Mouse (Mus musculus) heart, embryonic 15.5 days (tissue): ENCODE data around the gene Zc3h8. TPM values are rescaled to one million over a fixed set of nuclear protein-coding genes. Genes with fewer than 3 reads are reported as not detected.
A peak's percentile ranks its signal among the peaks of the same experiment; 100 is the strongest.

Source experiments
- ATAC-seq: fragments of 200-750 bp; cut with Nextera tagmentation; replicated peaks from 2 replicates; pipeline ENCODE4 v1.8.0; 2017; ENCODE audit warnings: low read depth, moderate TSS enrichment; ENCODE audit not compliant: insufficient number of reproducible peaks, insufficient read depth, low FRiP score
- H3K27ac ChIP-seq: fragments of 300-500 bp; sonication (generic); 2 replicates; pipeline ENCODE4 v1.5.1; 2015; ENCODE audit warnings: mild to moderate bottlenecking, inconsistent platforms
- H3K27me3 ChIP-seq: fragments of 300-500 bp; sonication (generic); 2 replicates; pipeline ENCODE4 v1.6.1; 2015; ENCODE audit warnings: inconsistent platforms
- H3K36me3 ChIP-seq: fragments of 300-500 bp; sonication (generic); 2 replicates; pipeline ENCODE4 v1.6.1; 2015; ENCODE audit warnings: mild to moderate bottlenecking, inconsistent platforms
- H3K4me1 ChIP-seq: fragments of 300-500 bp; sonication (generic); replicated peaks from 2 replicates; pipeline ENCODE4 v1.6.1; 2015; ENCODE audit warnings: inconsistent platforms
- H3K4me2 ChIP-seq: fragments of 300-500 bp; sonication (generic); 2 replicates; pipeline ENCODE4 v1.6.1; 2015; ENCODE audit warnings: inconsistent platforms, mild to moderate bottlenecking, moderate library complexity
- H3K4me3 ChIP-seq: fragments of 300-500 bp; sonication (generic); 2 replicates; pipeline ENCODE4 v1.5.1; 2015; ENCODE audit warnings: mild to moderate bottlenecking, inconsistent platforms
- H3K9ac ChIP-seq: fragments of 300-500 bp; sonication (generic); 2 replicates; pipeline ENCODE4 v1.6.1; 2015; ENCODE audit warnings: mild to moderate bottlenecking, inconsistent platforms
- H3K9me3 ChIP-seq: fragments of 300-500 bp; sonication (generic); replicated peaks from 2 replicates; pipeline ENCODE4 v1.6.1; 2016; ENCODE audit warnings: inconsistent platforms
- WGBS: fragments of 180-500 bp; shearing (Covaris S2); methylation state at CpG from one replicate; pipeline ENCODE4 v1.1.7; 2015; ENCODE audit warnings: mixed read lengths; 5-methylcytosine and 5-hydroxymethylcytosine counted together
- polyA plus RNA-seq: library from polyadenylated mRNA; unstranded; fragments of >200 nt; fragmentation: Nextera tagmentation; extraction: Ambion mirVana; gene quantifications from 2 replicates; pipeline ENCODE4 v1.2.1, GENCODE M21; 2015

Gene Zc3h8
- polyA plus RNA-seq, 1 experiment from 2014 or later: 5.6 TPM

DNA sequence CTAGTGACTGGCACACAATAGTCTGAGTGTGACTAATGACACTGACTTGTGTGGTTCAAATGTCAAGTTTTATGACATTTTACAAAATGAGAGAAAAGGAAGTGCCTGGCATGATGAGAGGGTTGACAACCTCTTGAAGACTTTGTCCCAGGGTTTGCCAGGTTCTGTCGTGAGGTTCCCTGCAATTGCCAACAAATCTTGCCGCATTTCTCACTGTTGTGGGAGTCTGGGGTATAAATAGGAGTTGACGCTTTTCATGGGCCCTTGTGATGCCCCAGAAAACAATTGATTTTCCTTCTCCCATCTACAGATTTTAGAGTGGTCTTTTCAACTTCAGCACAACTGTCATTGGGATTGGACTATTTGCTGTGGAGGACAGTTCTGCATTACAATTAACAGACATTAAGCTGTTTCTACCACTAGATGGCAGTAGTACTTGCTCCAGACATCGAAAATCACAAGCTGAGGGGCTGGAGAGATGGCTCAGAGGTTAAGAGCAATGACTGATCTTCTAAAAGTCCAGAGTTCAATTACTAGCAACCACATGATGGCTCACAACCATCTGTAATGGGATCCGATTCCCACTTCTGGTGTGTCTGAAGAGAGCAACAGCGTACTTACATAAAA lies 4.2 kb upstream of the Zc3h8 start:
- no peak overlapping the region for H3K4me2 ChIP-seq
- H3K9ac ChIP-seq: no peak overlapping the region
- H3K9me3 ChIP-seq: no peaks in the 10 kb centered on the region
- H3K27ac ChIP-seq: no peak overlapping the region
- no peak overlapping the region for H3K4me3 ChIP-seq
- no peaks in the 10 kb centered on the region for H3K27me3 ChIP-seq
- ATAC-seq: no peak
- H3K36me3 ChIP-seq: no peaks in the 10 kb centered on the region
- WGBS: 36% methylated on average over 6 of the region's 6 CpGs
- no peaks in the 10 kb centered on the region; the same call in 1 of the 2 replicates for H3K4me1 ChIP-seq

DNA sequence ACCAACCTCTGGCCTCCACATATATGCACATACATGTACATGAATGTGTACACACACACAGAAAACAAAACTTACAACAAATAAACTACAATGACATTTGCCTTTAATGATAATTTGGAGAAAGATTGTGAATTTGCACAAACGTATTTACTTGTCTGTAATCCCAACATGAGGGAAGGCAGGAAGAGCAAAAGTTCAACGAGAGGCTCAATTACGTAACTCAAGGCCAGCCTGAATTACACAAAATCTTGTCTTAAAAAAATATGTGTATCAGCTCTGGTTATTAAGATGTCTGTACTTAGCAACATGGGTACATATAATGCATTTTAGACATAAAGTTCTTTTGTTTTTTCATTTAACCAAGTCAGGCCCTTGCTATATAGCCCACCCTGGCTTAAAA lies 7.6 kb downstream of the Zc3h8 start:
- 84% methylated on average over 3 of the region's 3 CpGs for WGBS
- H3K27me3 ChIP-seq: no peaks in the 10 kb centered on the region
- no peak overlapping the region for H3K4me3 ChIP-seq
- ATAC-seq: no peak
- no peaks in the 10 kb centered on the region for H3K4me1 ChIP-seq
- H3K27ac ChIP-seq: no peak overlapping the region
- H3K4me2 ChIP-seq: no peak overlapping the region
- no peaks in the 10 kb centered on the region for H3K9me3 ChIP-seq
- H3K36me3 ChIP-seq: peaks cover 5% of the 10 kb centered on the region; the same call in 1 of the 2 replicates
- no peak overlapping the region for H3K9ac ChIP-seq

DNA sequence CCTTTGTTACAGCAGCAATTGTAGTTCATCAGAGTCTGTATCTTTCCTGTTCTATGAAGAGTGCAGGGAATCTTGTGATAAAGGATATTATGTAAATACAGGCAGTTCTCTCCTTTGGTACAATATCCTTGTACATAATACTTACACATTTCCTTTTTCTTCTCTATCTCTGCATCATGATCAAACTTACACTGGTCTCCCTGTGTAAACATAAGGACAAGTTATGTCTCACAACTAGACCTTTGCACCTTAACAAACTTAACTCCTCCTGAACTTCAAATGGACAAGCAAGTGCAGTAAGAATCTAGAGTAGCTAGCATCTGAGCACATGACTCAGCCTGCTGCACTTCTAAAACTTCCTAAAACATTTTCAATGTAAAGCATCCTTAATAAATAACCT lies 13.2 kb downstream of the Zc3h8 start:
- Histone ChIP-seq H3K27me3 (no peaks in the 10 kb centered on the region), H3K4me2 (no peak overlapping the region), H3K4me1 (no peaks in the 10 kb centered on the region), H3K27ac (no peak overlapping the region), H3K9me3 (no peaks in the 10 kb centered on the region), H3K4me3 (no peak overlapping the region), H3K9ac (no peak overlapping the region), H3K36me3 (peaks cover 20% of the 10 kb centered on the region)
- ATAC-seq: no peak

DNA sequence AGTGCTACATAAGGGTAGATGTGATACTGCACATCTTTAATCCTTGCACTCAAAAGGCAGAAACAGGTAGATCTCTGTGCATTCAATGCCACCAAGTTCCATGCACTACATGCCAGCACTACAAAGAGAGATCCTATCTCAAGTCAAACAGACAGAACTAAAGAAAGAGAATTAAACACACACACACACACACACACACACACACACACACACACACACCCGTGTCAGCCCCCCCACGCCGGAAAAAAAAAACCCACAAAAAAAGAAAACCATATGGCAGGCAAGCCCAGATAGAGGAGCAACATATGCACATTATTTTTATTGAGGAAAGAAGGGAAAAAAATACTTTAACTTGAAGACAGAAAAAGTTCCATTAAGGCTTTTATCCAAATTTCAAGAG lies 15.4 kb downstream of the Zc3h8 start:
- Histone ChIP-seq H3K36me3 (peaks cover 16% of the 10 kb centered on the region), H3K27ac (no peak overlapping the region), H3K4me3 (no peak overlapping the region), H3K4me2 (no peak overlapping the region), H3K4me1 (no peaks in the 10 kb centered on the region), H3K27me3 (no peaks in the 10 kb centered on the region), H3K9me3 (no peaks in the 10 kb centered on the region), H3K9ac (no peak overlapping the region)
- 67% methylated on average over 3 of the region's 3 CpGs for WGBS
- ATAC-seq: no peak

DNA sequence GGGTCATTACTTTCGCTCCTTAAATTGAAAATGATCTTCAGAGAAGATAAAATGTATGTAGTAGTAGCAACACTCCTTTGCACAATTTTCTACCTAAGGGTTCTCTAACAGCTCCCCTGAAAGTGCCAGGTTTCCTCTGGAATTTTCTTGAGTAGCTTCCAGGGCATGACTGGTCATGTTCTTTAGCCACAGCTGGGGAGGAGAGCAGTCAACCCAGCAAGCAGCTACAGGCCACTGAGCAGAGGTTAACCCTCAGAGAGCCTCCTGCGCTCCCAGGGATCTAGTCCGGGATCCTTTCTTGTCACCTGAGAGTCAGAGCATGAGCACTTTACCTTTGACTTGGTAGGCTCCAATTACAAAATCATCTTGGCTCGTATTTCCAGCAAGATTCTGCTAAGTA lies 19.1 kb downstream of the Zc3h8 start:
- H3K27me3 ChIP-seq: no peaks in the 10 kb centered on the region
- no peak for ATAC-seq
- H3K27ac ChIP-seq: no peak overlapping the region
- H3K9me3 ChIP-seq: no peaks in the 10 kb centered on the region
- no peak overlapping the region for H3K9ac ChIP-seq
- H3K36me3 ChIP-seq: peaks cover 9% of the 10 kb centered on the region
- H3K4me3 ChIP-seq: no peak overlapping the region
- WGBS: 92% methylated on average over 4 of the region's 4 CpGs
- no peak overlapping the region for H3K4me2 ChIP-seq
- no peaks in the 10 kb centered on the region for H3K4me1 ChIP-seq

DNA sequence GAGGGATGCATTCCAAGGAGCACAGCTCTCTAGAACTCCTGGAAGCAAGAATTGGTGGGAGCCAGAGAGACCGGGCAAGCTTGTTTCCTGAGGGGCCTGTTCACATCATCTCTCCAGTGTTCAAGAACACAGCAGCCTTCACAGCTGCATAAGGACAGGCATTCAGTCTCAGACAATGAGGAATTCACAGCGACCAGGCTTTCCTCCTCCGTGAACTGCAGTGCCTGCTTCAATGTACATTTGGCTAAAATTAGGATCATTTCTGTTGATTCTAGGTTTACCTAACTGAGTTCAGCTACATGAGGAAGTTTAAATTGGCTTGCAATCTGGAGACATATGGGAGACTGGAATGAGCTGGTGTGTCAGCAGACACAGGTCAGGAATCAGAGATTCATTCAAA lies 27.3 kb downstream of the Zc3h8 start:
- ATAC-seq: no peak
- no peaks in the 10 kb centered on the region for H3K9me3 ChIP-seq
- no peaks in the 10 kb centered on the region for H3K36me3 ChIP-seq
- H3K27me3 ChIP-seq: no peaks in the 10 kb centered on the region
- no peaks in the 10 kb centered on the region for H3K4me1 ChIP-seq
- no peak overlapping the region for H3K4me3 ChIP-seq
- no peak overlapping the region for H3K9ac ChIP-seq
- 54% methylated on average over 3 of the region's 3 CpGs for WGBS
- no peak overlapping the region for H3K4me2 ChIP-seq
- H3K27ac ChIP-seq: no peak overlapping the region

DNA sequence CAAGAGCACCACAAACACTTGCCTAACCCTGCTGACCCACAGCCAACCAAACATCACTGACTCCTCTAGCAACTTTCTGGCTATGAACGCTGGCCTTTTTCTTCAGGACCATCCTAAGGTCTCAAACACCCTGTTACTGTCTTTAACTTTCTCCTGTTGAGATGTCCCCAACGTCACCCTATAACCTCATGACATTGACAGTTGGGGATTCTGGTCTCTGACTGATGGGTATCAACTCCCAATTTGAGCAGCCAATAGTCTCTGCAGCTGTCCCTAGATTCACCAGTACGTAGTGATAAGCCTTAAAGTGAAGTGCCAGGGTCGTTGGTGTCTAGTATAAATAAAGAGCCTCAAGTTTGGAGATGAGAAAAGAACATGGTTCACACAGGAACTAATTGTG lies 28.9 kb downstream of the Zc3h8 start:
- Histone ChIP-seq H3K4me3 (no peak overlapping the region), H3K4me1 (no peaks in the 10 kb centered on the region), H3K27me3 (no peaks in the 10 kb centered on the region), H3K9ac (no peak overlapping the region), H3K36me3 (no peaks in the 10 kb centered on the region), H3K27ac (no peak overlapping the region), H3K4me2 (no peak overlapping the region), H3K9me3 (no peaks in the 10 kb centered on the region)
- no peak for ATAC-seq
- WGBS: 69% methylated on average over 4 of the region's 4 CpGs

DNA sequence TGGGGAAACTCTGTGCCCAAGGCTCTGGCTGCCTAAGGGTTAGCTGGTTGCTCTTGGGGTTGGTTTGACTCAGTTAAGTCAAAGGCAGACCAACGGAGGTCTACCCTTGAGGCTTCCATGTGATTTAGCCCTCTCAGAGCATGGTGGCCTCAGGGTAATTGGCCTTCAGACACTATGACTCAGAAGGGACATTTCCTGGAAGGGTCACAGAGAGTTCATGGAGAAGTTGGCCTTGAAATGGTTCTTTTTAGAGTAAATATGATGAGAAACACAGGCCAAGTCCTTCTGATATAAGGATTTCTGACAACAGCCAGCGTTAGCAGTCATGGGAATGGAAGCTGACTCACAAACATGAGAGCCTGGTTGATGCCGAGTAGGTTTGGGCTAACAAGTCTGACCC lies 40.2 kb downstream of the Zc3h8 start:
- ATAC-seq: no peak
- WGBS: 67% methylated on average over 3 of the region's 3 CpGs
- H3K9ac ChIP-seq: no peak overlapping the region

DNA sequence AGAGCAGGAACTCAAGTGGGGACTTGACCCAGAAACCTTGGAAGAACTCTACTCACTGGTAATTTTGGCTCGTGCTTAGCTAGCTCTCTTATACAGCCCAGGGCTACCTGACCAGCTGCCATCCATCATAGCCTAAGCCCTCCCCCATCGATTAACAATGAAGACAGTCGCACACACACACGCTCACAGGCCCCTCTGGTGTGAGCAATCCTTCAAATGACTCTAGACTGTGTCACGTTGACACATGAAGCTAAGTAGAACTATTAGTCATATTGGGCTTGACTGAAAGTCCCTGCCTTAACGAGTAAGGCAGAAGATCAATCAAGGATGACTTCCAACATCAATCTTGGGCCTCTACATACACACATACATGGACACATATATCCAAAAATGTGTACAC lies 41.0 kb downstream of the Zc3h8 start:
- no peak for ATAC-seq
- Histone ChIP-seq H3K4me3 (no peak overlapping the region), H3K9me3 (no peaks in the 10 kb centered on the region), H3K27ac (no peak overlapping the region), H3K4me2 (no peak overlapping the region), H3K4me1 (no peaks in the 10 kb centered on the region), H3K27me3 (no peaks in the 10 kb centered on the region), H3K36me3 (no peaks in the 10 kb centered on the region), H3K9ac (no peak overlapping the region)
- WGBS: 80% methylated on average over 6 of the region's 6 CpGs

More for the DNA sequence above, 40.2 kb downstream of the Zc3h8 start:
- Histone ChIP-seq H3K4me1 (no peaks in the 10 kb centered on the region), H3K27ac (no peak overlapping the region), H3K27me3 (peaks cover 2% of the 10 kb centered on the region; the same call in 1 of the 2 replicates), H3K36me3 (no peaks in the 10 kb centered on the region), H3K4me3 (no peak overlapping the region), H3K4me2 (no peak overlapping the region), H3K9me3 (no peaks in the 10 kb centered on the region)

DNA sequence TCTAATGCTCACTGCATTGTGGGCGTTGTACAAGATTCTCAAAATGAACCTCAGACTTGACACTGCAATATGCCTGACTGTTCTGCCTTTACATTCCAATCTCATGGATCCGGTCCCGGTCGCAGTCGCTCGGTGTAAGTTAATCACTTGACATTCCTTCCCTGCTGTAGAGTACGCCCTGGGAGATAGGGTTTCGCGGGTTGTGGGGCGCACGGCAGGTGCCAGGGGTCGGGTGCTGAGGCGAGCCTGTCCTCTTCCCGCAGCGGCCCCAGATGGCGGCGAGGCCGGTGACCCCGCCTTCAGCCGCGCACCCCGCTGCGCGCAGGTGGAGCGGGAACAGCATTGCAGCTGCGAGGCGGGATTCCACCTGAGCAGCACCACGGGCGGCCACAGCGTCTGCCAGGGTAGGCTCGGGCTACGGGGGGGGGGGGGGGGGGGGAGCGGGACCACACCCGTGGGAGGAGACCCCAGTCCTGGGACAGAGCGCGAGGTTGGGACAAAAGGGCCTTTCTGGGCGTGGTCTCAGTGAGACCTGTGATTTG lies 51.6 kb downstream of the Zc3h8 start:
- 5% methylated on average over 35 of the region's 37 CpGs for WGBS
- peak overlapping the region; percentile 49 for H3K4me3 ChIP-seq
- ATAC-seq: no peak
- peak overlapping the region; percentile 37 for H3K9ac ChIP-seq
- no peaks in the 10 kb centered on the region for H3K9me3 ChIP-seq
- no peak overlapping the region for H3K27ac ChIP-seq
- no peaks in the 10 kb centered on the region for H3K27me3 ChIP-seq
- no peaks in the 10 kb centered on the region for H3K36me3 ChIP-seq
- H3K4me1 ChIP-seq: peaks cover 9% of the 10 kb centered on the region; the same call in 1 of the 2 replicates
- peak overlapping the region; percentile 80 for H3K4me2 ChIP-seq

DNA sequence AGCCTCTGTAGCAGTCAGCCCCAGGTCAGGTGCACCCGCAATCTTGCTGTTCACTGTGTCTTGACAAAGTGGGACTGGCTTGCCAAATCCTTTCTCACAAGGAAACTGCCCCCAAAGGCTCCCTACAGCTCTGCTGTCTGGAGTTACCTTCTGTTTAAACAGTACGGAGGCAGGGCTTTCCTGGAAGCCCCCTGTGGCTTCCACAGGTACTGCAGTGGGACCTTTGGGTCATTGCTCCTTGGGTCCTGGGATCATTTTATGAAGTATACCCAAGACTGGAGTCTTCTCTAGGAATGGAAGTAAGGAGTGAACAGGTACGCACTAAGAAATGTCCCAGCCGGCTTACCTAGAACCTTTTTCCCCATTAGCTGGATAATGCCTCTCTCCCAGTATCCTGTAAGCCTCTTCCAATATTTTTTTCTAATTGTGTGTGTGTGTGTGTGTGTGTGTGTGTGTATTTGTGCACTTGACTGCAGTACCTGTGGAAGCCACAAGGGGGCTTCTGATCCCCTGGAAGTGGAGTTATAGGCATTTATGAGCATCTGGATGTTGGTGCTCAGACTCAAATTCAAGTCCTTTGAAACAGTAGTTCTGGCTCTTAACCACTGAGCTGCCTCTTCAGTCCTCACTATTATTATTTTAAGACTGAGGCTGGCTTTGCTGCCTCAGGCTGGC lies 53.1 kb downstream of the Zc3h8 start:
- Histone ChIP-seq H3K4me1 (peaks cover 9% of the 10 kb centered on the region; the same call in 1 of the 2 replicates), H3K4me3 (no peak overlapping the region), H3K27ac (no peak overlapping the region), H3K9ac (no peak overlapping the region), H3K4me2 (no peak overlapping the region), H3K9me3 (no peaks in the 10 kb centered on the region), H3K36me3 (no peaks in the 10 kb centered on the region), H3K27me3 (no peaks in the 10 kb centered on the region)
- 85% methylated on average over 4 of the region's 4 CpGs for WGBS
- ATAC-seq: no peak
